Mouse (Mus musculus) hindbrain, embryonic 16.5 days (tissue): ENCODE results near the gene Isg20l2. TPM values are rescaled to one million over a fixed set of nuclear protein-coding genes. Genes with fewer than 3 reads are reported as not detected.
"Not testable (repeated sequence)": the region's sequence is repeated elsewhere in the genome, so short reads cannot be mapped to it uniquely, and the experiment has no call there.

Experiments used
- ATAC-seq: fragments of 200-750 bp; cut with Nextera tagmentation; 2 replicates; pipeline ENCODE4 v1.8.0; 2017; ENCODE audit warnings: moderate TSS enrichment, moderate library complexity
- H3K27ac ChIP-seq: fragments of 300-500 bp; sonication (generic); 2 replicates; pipeline ENCODE4 v1.5.1; 2014; ENCODE audit warnings: low read depth, mild to moderate bottlenecking, control low read depth, low read length, moderate library complexity
- H3K27me3 ChIP-seq: fragments of 300-500 bp; sonication (generic); replicated peaks from 2 replicates; pipeline ENCODE4 v1.6.1; 2014; ENCODE audit warnings: low read length; ENCODE audit not compliant: control insufficient read depth, insufficient read depth
- H3K36me3 ChIP-seq: fragments of 300-500 bp; sonication (generic); 2 replicates; pipeline ENCODE4 v1.6.1; 2014; ENCODE audit warnings: mild to moderate bottlenecking, low read length, moderate library complexity, mixed read lengths; ENCODE audit not compliant: control insufficient read depth, insufficient read depth
- H3K4me1 ChIP-seq: fragments of 300-500 bp; sonication (generic); 2 replicates; pipeline ENCODE4 v1.6.1; 2014; ENCODE audit warnings: low read depth, low read length; ENCODE audit not compliant: control insufficient read depth, insufficient read depth
- H3K4me2 ChIP-seq: fragments of 300-500 bp; sonication (generic); 2 replicates; pipeline ENCODE4 v1.6.1; 2014; ENCODE audit warnings: mild to moderate bottlenecking, low read length, control low read depth, moderate library complexity
- H3K4me3 ChIP-seq: fragments of 300-500 bp; sonication (generic); 2 replicates; pipeline ENCODE4 v1.5.1; 2014; ENCODE audit warnings: mild to moderate bottlenecking, low read length, control low read depth, moderate library complexity
- H3K9ac ChIP-seq: fragments of 300-500 bp; sonication (generic); 2 replicates; pipeline ENCODE4 v1.6.1; 2014; ENCODE audit warnings: low read depth, mild to moderate bottlenecking, control low read depth, low read length, moderate library complexity
- H3K9me3 ChIP-seq: fragments of 300-500 bp; sonication (generic); 2 replicates; pipeline ENCODE4 v1.6.1; 2014; ENCODE audit warnings: mild to moderate bottlenecking, low read length, moderate library complexity; ENCODE audit not compliant: control insufficient read depth
- WGBS: fragments of 180-500 bp; shearing (Covaris S2); extraction: QIAGEN DNeasy Blood & Tissue Kit; methylation state at CpG from one replicate; pipeline ENCODE4 v1.1.7; 2014; 5-methylcytosine and 5-hydroxymethylcytosine counted together
- polyA plus RNA-seq: library from polyadenylated mRNA; unstranded; fragments of >200 nt; fragmentation: Nextera tagmentation; extraction: Ambion mirVana; gene quantifications from 2 replicates; pipeline ENCODE4 v1.2.1, GENCODE M21; 2015

Gene Isg20l2
- polyA plus RNA-seq, result 22.7 and 28.9 TPM in 2 replicates

DNA sequence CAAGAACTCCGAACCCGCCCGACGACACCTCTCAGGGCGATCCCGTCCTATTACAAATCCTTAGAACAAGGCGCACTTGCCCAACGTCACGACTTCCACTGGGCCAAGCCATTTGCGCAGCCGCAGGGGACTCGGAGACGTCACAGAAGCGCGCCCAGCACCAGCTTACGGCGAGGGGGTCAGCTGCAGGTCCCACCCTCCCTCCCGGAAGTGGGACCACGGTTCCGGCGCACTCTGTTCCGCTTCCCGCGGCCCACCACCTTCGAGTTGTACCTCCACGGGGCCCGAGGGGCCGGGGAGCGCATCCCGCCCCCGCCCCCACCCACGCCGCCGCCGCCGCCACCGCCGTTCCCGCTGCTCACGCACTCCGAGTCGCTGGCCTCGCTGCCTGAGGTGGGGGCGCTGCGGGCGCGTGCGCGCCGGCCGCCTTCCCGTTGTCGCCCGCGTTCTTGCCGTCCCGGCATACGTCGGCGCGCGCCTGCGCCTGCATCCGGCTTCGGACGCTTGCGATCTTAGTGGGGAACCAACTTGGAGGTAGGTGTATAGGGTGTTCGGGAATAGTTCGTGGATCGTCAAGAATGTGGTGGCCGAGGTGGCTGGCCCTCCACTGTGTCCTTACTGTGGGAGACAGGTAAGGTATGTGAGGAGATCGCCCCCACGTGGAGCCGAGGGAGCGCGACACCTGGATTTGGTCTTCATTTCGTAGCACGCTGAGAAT lies at the start of gene Isg20l2, which contains the start of gene Rrnad1:
TSS of gene Isg20l2 (plus strand) at position 237 of the 718 bp plus-strand sequence.
TSS of gene Rrnad1 (minus strand) at position 640 of the 718 bp plus-strand sequence.
- peak; percentile 98 for ATAC-seq
- peak within 1 kb of the TSS; percentile 92 for H3K27ac ChIP-seq
- under 1% methylated on average over 52 of the region's 78 CpGs for WGBS
- H3K4me2 ChIP-seq, result peak within 1 kb of the TSS; percentile 85
- H3K4me1 ChIP-seq, result peaks cover 28% of the 10 kb centered on the region
- H3K9me3 ChIP-seq, result no peaks in the 10 kb centered on the region
- peak within 1 kb of the TSS; percentile 71 for H3K9ac ChIP-seq
- H3K36me3 ChIP-seq, result peaks cover 14% of the 10 kb centered on the region
- peak within 1 kb of the TSS; percentile 56 for H3K4me3 ChIP-seq
- H3K27me3 ChIP-seq, result no peaks in the 10 kb centered on the region

DNA sequence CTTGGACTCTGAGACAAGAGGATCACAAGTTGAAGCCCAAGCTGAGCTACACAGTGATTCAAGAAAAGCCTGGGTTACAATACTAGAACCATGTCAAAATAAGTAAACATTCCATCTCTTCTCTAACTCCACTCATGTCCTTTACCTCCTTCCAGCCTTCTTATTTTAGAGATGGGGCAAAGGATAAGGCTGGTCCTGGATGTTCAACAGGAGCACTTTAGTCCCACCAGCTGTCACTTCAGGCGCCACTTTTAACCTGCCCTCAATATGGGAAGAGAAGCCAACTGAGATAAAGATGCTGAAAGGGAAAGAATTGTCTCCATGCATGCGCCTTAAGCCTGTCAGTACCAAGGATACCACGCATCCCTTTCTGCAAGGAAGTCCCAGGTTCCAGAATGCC lies 45.8 kb upstream of the Isg20l2 start:
- Histone ChIP-seq H3K36me3 (0 out of 2 replicates have a peak, but pooled peaks cover 3% of the 10 kb centered on the region), H3K4me2 (peak overlapping the region; percentile 82), H3K4me3 (peak overlapping the region; percentile 100), H3K9ac (peak overlapping the region; percentile 98), H3K27ac (peak overlapping the region; percentile 89), H3K27me3 (no peaks in the 10 kb centered on the region), H3K9me3 (no peaks in the 10 kb centered on the region), H3K4me1 (peaks cover 18% of the 10 kb centered on the region)
- 6% methylated on average over 3 of the region's 3 CpGs for WGBS
- no peak for ATAC-seq

DNA sequence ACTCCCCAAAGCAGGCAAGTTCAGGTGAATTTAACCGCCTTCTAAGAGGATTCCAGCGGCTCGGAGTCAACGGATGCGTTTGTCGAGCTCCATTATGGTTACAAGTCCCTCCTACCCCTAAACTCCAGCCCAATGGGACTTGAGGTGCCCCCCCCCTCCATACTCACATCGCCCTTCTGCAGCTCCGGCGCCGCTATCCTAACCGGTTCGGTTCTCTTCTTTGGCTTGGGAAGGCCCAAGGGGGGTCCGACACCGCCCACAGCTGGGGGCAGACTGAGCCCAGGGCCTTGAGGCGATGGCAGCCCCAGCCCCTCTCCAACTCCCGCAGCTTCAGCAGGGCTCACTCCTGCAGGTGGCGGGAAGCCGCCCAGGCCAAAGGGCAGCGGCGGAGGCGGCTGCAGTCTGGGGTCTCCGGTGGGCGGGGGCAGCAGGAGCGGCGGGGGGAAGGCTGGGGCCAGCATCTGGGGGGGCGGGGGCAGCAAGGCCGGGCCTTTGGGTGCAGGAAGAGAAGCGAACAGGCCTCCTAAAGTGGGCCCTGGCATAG lies 45.3 kb upstream of the Isg20l2 start:
- no peaks in the 10 kb centered on the region for H3K9me3 ChIP-seq
- under 1% methylated on average over 28 of the region's 28 CpGs for WGBS
- H3K4me1 ChIP-seq, result peaks cover 18% of the 10 kb centered on the region
- peak overlapping the region; percentile 100 for H3K4me3 ChIP-seq
- 0 out of 2 replicates have a peak, but pooled peaks cover 3% of the 10 kb centered on the region for H3K36me3 ChIP-seq
- H3K27me3 ChIP-seq, result no peaks in the 10 kb centered on the region
- peak overlapping the region; percentile 89 for H3K27ac ChIP-seq
- ATAC-seq, result no peak; the same call in 1 of the 2 replicates
- H3K9ac ChIP-seq, result peak overlapping the region; percentile 98
- H3K4me2 ChIP-seq, result peak overlapping the region; percentile 82

DNA sequence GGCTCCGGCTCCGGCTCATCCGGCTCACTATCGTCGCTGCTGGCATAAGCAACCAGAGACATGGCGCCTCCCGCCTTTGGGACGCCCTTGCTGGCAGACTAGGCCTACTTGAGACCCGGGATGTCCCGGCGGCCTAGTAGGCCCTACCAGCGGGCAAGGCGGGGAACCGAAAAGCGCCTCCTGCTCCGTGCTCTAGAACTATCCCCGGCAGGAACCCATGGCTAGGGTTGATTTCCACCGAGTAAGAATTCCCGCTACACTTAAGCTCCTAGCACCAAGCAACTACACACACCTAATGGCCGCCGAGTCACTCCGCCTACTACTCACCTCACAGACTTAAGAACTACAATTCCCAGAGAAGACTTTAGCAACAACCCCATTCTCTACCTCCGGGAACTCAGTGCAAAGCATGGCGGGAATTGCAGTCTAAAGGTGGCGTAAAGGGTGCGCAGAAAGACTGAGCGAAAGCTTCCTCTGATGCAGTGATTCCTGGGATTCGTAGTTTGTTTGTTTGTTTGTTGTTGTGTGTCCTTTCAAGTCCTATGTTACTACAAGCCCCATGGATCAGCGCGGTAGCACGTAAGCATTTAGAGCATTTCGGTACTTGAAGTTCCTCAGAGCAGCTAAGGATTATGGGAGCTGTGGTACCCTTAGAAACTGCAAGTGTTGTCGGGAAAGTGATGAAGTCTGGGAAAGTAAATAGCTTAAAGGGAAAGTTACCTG lies 44.7 kb upstream of the Isg20l2 start, which contains the start of gene Prcc:
TSS of gene Prcc (minus strand) at position 328 of the 723 bp plus-strand sequence.
- Histone ChIP-seq H3K9me3 (no peaks in the 10 kb centered on the region), H3K36me3 (0 out of 2 replicates have a peak, but pooled peaks cover under 1% of the 10 kb centered on the region), H3K27me3 (no peaks in the 10 kb centered on the region), H3K27ac (peak within 1 kb of the TSS; percentile 89), H3K4me1 (peaks cover 18% of the 10 kb centered on the region), H3K4me3 (peak within 1 kb of the TSS; percentile 100), H3K9ac (peak within 1 kb of the TSS; percentile 98), H3K4me2 (peak within 1 kb of the TSS; percentile 82)
- ATAC-seq, result peak; percentile 99
- under 1% methylated on average over 32 of the region's 33 CpGs for WGBS

DNA sequence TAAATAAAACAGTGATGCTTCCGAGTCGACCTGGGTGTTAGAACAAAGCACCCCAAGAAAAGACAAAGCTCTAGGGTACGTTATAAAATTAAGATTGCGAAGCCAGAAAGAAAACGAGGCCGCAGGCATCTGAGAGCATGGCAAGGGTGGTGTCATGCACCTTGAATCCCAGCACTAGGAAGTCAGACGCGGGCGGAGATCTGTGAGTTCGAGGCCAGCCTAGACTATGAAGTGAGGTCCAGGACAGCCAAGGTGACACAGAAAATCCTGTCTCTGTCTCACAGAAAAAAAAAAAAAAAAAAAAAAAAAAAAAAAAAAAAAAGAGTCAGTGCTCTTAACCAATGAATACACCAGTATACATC lies 44.1 kb upstream of the Isg20l2 start:
- Histone ChIP-seq H3K27ac (0 out of 2 replicates have a peak overlapping the region, but pooled peaks have one; percentile 29), H3K9ac (peak overlapping the region; percentile 65), H3K27me3 (no peaks in the 10 kb centered on the region), H3K9me3 (no peaks in the 10 kb centered on the region), H3K4me3 (peak overlapping the region; percentile 53), H3K4me1 (peaks cover 18% of the 10 kb centered on the region), H3K4me2 (peak overlapping the region; percentile 65), H3K36me3 (no peaks in the 10 kb centered on the region)
- WGBS, result 14% methylated on average over 10 of the region's 10 CpGs
- ATAC-seq, result no peak

DNA sequence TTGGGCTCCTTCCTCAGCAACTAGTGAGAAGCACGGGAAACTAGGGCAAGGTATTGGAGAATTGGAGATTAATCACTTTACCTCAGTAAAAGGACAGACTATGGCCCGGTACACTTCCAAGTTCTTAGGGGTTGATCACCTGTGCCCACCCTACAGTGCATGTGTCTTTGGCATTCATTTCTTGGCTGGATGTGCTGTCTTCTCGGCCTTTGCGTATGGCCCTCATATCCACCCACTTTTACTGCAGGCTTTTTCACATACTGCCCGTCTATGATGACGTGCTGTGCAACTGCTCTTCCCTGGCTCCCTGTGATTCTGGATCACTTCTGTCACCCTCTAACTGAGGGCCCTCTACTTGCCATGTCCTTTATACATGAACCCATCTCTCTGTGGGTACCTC lies 43.7 kb upstream of the Isg20l2 start:
- H3K36me3 ChIP-seq, result no peaks in the 10 kb centered on the region
- no peaks in the 10 kb centered on the region for H3K27me3 ChIP-seq
- peak overlapping the region; percentile 65 for H3K4me2 ChIP-seq
- H3K4me3 ChIP-seq, result peak overlapping the region; percentile 53; the same call in 1 of the 2 replicates
- H3K4me1 ChIP-seq, result peaks cover 18% of the 10 kb centered on the region
- no peak overlapping the region for H3K9ac ChIP-seq
- no peak overlapping the region for H3K27ac ChIP-seq
- no peaks in the 10 kb centered on the region for H3K9me3 ChIP-seq
- WGBS, result 86% methylated on average over 6 of the region's 6 CpGs
- no peak for ATAC-seq

DNA sequence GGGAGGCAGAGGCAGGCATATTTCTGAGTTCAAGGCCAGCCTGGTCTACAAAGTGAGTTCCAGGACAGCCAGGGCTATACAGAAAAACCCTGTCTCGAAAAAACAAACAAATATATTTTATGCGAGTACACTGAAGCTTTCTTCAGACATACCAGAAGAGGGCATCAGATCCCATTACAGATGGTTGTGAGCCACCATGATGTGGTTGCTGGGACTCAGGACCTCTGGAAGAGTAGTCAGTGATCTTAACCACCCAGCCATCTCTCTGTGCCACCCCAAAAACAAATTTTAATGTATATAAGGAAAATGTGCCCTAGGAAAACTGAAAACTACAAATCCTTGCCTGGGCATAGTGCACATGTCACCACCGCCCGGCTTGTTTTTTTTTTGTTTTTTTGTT lies 42.7 kb upstream of the Isg20l2 start:
- H3K4me3 ChIP-seq, ATAC-seq, H3K27me3 ChIP-seq, H3K9ac ChIP-seq, H3K9me3 ChIP-seq, H3K27ac ChIP-seq, H3K36me3 ChIP-seq, H3K4me2 ChIP-seq: not testable (repeated sequence)
- 81% methylated on average over 4 of the region's 4 CpGs for WGBS
- H3K4me1 ChIP-seq, result peaks cover 16% of the 10 kb centered on the region

DNA sequence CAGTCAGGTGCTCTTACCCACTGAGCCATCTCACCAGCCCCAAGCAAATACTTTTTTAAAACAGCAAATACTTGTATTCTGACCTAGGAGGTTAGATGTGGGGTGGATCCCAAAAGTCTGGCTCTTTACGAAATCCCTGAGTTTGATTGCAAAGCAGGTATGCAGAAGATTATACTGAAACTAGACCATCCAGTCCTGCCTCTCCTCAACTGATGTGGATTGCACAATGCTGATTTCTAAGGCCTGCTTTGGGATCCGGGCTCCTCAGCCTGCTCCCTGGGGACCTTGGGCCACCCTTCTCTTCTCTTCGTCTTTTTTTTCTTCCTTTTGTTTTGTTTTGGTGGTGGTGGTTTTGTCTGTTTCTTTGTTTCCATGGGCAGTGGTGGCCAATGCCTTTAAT lies 38.6 kb upstream of the Isg20l2 start:
- no peak overlapping the region for H3K4me2 ChIP-seq
- ATAC-seq, result no peak
- 51% methylated on average over 3 of the region's 3 CpGs for WGBS

More for the DNA sequence above, 38.6 kb upstream of the Isg20l2 start:
- H3K27ac ChIP-seq, result no peak overlapping the region
- no peak overlapping the region for H3K9ac ChIP-seq
- H3K4me3 ChIP-seq, result no peak overlapping the region
- H3K9me3 ChIP-seq, result no peaks in the 10 kb centered on the region
- no peaks in the 10 kb centered on the region for H3K36me3 ChIP-seq
- no peaks in the 10 kb centered on the region for H3K4me1 ChIP-seq
- no peaks in the 10 kb centered on the region for H3K27me3 ChIP-seq
